Mouse (Mus musculus) 416B (cell line): Measurements from ENCODE around the gene Tmprss6.
A peak's percentile ranks its signal among the peaks of the same experiment; 100 is the strongest.

Source experiments
- DNase-seq: peaks from one replicate; pipeline ENCODE4 v3.0.0; 2011; ENCODE audit warnings: low read depth

The Tmprss6 gene

DNA sequence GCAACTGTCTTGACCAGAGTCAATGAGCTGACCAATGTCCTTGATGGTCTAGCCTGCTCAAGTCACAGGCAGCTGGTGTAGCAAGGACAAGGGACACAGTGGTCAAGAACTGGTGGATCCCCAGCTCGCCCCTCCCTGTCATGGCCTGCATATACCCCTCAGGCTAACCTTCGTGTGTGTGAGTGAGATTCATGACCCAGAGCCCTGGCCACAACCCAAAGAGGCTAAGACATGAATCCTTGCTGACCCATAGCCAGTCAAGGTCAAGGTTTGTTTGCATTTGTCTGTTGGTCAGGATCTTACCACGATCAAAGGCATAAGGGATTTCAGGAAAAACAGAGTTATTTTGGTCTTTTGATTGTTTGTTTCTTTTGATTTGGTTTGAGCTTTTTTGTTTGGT lies 14.1 kb upstream of the Tmprss6 start:
- DNase-seq, result no peak

DNA sequence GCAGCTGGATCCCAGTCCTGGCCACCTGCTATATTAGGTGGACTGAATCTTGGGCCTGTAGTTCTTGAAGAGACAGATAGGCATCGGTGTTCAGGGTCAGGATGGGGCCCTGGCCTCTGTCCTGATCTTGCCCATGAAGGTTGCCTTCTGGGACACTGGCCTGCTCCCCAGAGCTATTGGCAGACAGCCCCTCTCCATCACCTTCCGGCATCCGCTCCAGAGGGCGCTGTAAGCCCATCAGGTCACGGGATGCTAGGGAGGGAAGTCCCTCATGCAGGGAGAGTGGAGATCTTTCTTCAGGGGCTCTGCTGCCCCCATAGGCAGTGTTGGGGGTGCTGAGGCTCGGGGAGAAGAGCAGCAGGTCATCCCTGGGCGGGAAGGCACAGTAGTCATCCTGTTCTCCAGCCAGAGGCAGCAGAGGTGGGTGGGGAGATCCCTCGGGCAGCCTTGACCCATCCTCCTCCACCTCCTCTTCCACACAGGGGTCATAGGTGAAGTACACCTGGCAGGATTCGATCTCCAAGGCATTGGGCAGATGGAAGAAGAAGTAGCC lies 13.1 kb upstream of the Tmprss6 start:
- DNase-seq, result peak; percentile 8

DNA sequence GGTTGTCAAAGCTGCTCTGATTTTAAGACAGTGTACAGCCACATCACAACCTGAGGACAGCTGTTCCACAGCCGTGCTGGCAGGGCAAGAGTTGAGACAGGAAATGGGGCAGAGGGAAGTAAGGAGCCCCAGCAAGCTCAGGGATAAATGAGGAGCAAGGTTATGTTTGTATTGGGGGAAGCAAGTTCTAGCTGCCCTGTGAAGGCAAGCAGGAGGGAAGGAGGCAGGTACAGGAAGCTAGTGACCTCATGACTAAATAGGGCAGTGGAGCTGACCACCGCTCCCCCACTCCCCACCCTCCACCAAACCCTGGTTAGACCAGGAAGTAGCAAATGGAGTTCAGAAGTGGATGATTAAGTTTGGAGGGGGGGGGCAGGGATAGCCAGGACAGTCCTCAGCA lies 12.6 kb upstream of the Tmprss6 start:
- peak; percentile 31 for DNase-seq

DNA sequence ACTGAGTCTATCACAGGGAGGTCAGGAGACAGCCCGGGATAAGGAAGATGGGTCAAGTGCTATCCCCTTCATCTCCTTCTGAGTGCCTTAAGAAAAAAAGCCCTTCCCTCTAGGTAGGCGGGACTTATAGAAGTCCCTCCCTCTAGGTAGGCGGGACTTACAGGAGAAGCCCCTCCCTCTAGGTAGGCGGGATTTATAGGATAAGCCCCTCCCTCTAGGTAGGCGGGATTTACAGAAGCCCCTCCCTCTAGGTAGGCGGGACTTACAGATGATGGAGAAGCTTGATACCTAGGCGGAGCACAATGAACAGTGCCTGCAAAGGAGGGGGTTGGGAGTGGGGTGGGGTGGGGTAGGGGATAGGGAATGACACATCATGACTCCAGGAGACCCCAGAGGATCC lies 11.7 kb upstream of the Tmprss6 start:
- DNase-seq, result peak; percentile 41

DNA sequence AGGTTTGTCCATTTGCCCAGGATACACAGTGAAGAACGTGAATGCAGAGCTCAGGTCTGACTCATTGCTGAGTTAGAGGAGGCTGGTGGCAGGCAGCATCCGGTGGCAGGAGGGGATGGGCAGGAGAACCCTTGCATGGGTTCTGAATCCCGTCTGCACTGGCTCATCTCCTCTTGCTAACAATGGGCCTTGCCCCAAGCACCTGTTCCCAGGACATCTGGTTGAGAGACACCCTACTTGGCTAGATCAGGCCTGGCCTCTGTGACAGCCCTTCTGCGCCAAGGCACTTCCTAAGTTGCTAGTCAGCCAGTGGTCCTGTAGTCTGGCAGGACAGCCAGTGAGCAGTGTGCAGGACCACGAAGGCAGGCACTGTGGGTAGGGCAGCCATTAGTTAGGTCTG lies 11.0 kb upstream of the Tmprss6 start:
- DNase-seq, result peak; percentile 23

DNA sequence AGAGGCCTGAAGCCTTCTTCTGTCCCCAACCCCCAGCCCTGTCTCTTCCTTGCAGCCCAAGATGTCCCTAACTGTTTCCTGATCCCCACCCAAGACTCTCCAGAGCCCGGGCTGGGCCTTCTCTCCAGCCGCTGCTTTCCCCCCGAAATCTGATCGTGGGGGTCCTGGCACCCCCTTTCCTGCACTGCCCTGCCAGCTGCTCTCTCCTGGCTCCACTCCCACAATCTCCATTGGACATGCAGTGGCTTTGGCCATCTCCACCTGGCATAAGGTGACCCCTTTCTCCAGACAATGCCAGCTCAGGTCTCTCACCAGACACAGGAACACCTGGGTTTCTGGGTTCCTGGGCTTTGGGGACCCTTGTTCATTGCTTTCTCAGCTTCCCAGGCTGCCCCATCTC lies 9.6 kb upstream of the Tmprss6 start:
- DNase-seq, result no peak

DNA sequence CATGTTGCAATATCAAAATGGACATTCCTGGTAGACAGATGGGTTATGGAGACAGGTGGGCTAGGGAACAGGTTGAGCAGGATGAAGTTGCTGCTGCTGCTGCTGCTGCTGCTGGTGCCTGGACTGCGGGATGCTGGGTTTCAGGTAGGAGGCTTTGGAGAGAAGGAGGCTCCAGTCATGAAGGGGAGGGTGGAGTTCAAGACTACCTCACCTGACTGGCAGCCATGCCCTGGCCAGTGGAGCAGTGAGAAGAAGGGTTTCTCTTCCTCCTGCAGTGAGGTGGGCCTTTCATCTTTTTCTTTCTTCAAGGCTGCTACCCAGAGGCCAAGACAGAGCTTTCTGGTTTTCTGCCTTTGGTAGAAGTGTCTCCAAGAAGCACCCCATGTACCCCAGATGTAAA lies 8.4 kb upstream of the Tmprss6 start:
- no peak for DNase-seq

DNA sequence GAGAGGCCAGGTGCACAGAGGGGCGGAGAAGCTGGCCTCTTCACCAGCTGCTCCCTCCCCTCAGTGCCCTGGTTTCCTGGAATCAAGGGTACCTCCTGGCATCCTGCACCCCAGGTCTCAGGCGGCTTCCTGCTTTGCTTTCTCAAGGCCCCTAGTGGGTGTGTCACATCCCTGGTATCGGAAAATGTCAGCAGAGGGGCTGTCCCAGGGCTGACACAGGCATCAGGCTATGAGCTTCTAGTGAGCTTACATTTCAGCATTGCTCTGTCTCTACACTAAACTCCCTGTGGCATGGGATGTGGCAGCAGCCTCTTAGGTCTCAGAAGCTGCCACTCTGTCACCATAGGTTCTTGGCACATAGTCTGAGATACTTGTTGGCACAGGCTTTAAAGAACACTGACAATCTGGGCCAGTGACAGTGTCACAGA lies 7.2 kb upstream of the Tmprss6 start:
- no peak for DNase-seq

DNA sequence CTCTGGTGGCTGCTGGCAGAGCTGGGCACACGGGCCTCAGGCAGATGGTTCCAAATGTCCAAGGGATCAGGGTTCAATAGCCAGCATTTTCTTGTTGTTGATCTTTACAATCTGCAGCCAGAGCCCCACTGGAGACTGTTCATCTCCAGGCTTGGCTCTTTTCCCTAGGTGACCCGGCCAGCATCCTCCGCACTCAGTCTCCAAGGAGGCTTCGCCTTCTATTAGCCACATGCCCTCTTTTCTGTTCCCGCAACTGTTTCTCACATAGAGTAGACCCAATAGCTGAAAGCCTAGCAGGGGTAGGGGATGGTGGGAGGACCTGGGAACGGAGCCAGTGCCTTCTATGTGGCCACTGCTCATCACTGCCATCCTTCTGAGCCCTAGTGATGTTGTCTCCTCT lies 5.0 kb upstream of the Tmprss6 start:
- DNase-seq, result no peak

DNA sequence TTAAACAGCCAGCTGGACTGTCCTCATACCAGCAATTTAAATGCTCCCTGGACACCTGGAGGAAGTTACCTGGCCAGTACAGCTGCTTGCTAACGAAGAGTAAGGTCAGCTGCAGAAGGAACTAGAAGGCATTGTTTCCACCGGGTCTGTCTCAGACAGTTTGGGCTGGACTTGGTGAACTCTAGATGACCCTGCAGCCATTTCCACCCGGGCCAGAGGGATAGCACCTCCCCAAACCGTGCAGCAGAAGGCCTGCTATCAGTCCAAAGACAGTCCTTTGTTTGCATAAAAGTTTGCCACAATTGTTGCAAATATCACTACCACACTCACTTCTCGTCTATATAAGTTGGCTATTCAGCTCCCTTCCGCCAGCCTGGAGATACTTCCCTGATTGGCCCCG lies 3.5 kb upstream of the Tmprss6 start:
- DNase-seq, result no peak

DNA sequence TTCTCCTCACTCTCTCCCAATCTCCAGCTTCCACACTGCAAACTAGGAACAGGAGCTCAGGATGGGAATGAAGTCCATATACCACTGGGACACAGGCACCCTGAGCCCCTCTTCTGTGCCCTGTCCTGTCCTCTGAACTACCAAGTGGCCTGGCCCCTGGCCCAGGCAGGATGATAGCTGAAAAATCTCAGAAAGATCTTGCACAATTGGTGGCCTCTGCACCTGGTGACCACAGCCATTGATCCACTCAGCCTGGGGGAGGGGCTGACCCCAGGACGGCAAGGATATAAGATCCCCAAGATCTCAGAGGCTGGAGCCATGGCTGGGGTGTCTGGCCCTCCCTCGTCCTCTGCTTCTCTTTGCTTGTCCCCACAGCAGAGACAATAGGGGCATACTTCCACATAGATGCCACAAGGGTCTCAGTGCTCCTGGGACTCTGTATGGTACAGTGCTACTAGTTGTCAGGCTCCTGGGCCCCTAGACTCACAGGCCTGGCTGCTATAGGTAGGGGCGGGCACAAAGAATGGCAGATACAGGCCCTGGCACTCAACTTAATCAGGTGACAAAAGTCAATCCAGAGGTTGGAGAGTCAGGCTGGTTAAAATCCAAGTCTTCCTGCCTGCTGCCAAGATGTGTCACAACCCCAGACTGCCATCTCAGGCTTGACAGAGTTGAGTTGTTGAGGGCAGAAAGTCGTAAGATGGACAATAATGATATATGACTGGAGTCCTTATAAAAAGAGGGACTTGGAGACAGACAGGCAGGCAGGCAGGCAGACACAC lies 2.3 kb upstream of the Tmprss6 start:
- DNase-seq, result no peak

DNA sequence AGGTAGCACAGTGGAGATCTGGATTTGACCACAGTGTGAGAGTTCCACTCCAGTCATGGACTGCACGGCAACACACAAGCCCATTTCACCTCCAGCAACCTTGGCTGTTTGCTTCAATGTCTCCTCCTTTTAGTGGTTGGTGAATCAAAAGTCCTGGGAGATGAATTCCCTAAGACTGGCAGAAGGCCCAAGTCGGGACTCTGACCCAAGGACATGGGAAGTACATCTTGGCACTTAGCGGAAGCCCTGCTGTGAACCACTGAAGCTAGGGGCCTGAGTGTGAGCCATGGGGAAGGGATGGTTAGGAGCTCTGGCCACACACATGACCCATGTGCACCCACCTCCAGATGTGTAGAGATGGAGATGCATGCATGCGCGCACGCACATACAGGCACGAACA lies 864 bp downstream of the Tmprss6 start:
- no peak for DNase-seq

DNA sequence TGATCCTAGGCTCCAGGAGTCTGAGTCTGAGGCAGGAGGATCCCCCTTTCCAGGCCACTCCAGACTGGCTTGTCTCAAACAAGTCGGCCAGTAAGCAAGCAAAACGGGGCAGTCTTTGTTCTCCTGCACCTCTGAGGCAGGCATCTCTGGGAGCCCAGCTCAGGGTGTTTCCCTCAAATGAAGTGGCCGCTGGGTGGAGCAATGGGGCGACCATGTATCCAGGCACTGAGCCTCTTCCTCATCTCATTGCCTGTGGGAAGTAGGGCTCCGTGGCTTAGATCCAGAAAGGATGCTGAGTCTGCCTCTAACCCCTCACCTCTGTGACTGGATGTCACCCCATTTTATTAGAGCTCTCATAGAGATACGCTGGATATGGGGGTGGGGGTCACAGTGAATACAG lies 1.6 kb downstream of the Tmprss6 start:
- peak; percentile 13 for DNase-seq

DNA sequence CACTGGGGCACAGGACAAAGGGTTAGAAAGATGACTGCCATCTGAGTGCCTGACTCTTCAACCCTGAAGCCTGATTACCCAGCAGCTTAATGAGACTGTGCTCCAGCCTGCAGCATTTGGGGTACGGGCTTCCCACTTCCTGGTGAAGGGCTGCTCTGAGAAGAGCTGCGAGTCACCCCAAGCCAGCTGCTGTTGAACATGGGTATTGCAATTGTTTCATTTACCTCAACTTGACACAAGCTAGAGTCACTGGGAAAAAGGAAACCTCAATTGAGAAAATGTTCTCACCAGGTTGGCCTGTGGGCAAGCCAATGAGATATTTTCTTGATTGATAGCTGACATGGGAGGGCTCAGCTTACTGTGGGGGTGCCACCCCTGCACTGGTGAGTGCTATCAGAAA lies 5.5 kb downstream of the Tmprss6 start:
- DNase-seq, result peak; percentile 23

DNA sequence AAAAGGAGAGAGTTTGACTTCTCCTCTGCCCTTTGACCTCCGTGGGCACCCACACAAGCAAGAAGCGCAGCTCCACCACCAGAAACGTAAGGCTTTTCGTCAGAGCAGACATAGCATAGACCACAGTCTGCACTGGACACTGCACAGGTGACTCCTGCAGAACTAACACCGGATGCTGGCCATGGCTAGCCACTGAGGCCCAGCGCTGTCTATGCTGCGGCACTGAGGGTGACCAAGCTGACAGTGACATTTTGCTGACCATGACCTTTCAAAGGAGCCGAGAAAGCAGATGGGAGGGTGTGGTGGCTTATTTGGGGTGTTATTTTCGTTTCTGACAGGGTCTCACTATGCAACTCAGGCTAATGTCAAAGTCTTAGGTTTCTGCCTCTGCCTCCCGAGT lies 11.2 kb downstream of the Tmprss6 start:
- DNase-seq, result no peak

DNA sequence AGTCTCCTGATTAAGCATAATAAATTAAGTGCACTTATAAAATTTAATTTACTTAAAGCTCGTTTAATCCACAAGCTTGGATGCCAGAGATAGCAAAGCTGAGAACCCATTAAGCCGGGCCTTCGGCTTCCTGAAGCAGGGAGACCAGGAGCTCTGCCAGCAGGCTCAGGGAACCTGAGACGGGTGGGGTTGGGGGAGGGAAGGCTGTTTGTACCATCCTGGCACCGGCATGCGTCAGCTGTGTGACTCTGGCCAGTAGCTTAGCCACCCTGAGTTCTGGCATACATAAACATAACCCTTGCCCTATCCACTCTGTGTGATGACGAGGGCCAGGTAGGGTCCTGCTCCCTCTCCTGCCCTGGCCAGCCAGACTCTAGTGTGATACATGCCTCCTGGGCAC lies 12.4 kb downstream of the Tmprss6 start:
- DNase-seq, result no peak

DNA sequence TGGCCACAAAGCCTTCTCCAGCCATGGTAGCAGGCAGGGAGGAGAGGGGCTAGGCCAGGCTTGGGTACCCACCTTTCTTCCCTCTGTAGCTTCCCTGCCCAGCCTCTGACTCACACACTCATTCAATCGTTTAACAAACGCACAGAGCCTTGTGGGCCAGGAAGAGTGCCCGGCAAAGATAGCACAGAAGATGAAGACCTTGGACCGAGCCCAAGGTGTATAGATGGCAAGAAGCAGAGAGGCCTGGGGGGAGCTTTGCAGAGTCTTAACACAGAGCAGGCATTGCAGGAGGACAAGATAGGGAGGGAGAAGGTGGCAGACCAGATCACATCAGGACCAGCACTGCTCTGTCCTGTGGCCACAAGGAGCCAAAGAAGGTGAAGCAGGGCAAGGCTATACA lies 13.3 kb downstream of the Tmprss6 start:
- no peak for DNase-seq

DNA sequence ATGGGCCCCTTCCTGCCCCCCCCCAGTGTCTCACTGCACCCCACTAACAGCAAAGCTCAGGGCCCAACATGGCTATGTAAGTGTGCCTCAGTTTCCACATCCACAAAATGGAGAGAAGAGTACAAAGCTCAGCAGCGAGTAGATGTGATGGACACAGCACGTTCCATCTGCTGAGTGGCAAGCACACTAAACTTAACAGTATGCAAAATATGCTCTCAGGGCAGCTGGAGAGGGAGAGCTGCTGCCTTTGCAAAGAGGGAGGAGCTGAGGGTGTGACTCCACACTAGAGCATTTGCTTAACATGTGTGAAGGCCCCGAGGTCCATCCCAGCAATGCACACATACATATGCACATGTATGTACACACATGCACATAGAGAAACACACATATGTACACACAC lies 15.5 kb downstream of the Tmprss6 start:
- DNase-seq, result no peak

DNA sequence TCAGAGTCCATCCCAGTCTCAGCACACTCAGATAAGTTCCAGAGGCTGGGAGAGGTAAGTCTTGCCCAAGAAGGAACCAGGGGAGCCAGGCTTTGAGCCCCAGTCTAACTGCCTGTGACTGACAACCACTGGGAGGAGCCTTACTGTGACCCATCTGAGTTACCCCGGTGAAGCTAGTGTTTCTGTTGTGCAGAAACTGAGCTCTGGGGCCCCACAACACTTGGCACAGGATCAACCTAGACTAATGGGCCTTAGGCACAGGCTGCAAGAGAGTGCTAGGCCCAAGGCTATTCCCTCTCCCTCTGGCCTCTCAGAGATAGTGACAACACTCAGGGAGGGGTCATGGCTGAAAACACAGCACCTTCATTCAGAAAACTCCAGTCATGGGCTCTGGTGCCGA lies 17.2 kb downstream of the Tmprss6 start:
- peak; percentile 17 for DNase-seq

DNA sequence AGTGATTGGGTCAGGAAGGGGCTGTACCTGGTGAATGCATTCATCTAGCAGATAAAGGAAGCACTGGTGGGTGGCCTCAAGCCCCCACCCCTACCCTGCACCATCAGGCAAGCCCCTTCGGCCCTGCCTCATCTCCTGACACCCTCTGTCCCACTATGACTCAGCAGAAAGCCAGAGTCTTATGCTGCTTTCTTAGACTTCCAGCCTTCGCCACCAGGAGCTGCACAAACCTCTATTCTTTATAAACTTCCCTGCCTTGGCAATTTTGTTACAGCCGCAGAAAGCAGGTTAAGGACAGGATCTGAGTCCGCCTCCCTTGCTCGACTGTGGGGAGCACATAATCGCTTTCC lies 18.0 kb downstream of the Tmprss6 start:
- peak; percentile 68 for DNase-seq

DNA sequence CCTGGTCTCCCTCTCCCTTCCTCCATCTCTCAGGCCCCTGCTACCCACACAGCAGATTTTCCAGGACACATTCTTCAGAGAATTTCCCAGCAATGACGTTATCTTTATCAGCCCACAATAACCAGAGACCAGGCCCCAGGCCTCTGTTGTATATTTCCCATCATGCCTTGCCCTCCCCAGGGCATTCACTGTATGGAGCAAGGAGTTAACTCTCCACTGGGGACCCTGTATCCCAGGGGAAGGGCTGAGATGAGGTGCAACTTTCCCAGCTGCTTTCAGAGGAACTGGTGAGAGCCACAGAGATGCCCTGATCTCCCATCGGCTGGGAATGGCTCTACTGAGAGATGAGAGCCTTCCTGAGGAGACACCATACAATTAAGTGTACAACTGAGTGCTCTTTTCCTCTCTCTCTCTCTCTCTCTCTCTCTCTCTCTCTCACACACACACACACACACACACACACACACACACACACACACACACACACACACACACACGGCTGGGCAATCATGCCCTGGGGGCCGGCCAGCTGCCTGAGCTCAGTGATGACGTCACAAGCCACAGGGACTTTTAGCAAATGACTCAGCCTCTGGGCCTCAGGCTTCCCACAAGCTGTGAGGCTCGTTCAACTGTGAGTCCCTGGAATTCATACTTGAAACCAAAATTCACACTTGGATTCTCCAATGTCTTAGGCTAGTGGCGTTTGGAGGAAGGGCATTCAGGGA lies 18.6 kb downstream of the Tmprss6 start:
- peak; percentile 96 for DNase-seq

DNA sequence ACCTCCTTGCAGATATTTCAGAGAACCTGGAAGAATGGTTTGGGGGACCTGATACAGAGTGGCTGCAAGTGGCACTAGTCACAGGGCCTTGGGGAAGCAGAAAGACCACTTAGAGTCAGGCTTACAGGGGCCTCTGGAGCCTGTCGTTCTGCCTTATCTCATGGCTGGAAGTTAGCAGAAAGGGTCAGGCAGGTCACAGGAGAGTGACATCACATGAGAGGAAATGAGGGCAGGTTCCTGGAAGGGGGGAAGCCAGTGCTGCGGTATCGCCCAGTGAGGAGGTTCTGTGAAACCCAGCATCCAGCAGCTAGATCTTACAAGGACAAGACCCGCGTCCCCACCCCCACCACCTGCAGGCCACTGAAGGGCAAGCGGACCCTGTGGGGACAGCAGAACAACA lies 19.3 kb downstream of the Tmprss6 start:
- peak; percentile 65 for DNase-seq

DNA sequence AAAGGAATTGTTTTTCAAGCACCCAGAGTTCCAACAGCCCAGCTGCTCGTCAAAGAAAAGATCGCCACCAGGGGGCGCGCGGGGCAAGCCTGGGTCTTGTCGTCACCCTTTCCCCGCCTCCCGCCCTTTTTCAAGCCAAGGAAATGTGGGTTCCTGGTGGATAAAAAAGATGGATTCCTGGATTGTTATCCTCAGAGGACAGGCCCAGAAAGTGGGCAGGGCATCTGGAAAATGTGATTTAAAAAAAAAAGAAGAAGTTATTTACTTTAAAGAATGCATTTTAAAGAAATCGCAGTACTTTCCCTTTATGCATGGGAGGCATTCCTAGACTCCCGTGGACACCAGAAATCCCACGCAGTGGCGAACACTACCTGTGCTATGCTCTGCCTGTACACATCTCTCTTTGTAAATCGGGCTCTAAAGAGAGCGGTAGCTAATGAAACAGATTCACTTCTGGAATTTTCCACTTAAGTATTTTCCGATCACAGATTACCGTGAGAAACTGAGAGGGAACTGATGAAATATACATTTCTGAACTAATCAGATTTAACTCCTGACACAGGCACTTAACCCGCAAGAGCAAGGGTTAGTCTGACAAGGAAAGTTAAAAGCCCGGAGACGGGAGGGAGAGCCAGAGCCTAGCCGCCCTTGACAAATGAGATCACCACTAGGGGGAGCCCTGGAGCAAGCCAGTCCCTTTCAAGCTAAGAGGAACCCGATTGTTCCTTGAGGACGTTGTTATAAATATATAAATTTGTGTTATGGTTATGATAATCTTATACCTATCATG lies 20.5 kb downstream of the Tmprss6 start:
- DNase-seq, result peak; percentile 91
